In genomic region chr3:83895811-83896210, GRCm38 (mm10) we compare ENCODE assay signal across 12 mouse cellular contexts. TPM values are rescaled to one million over a fixed set of nuclear protein-coding genes. Genes with fewer than 3 reads are reported as not detected.
A peak's percentile ranks its signal among the peaks of the same experiment; 100 is the strongest.
DNase-seq lines count a peak whose midpoint lies in the region; ATAC-seq and TF ChIP-seq lines count a peak whose summit lies in the region.
"Had no signal": no experiment of that assay in that cellular context is flagged by ENCODE, and none has a peak within 500 bp of the region (broad histone marks: within the 10 kb centered on the region; RNA-seq: fewer than 3 reads in every experiment).

No protein-coding gene starts in this region.

- no peak overlapping the region for H3K9ac ChIP-seq in neural tube, embryonic 13.5 days
- no peak overlapping the region for H3K9ac ChIP-seq in neural tube, embryonic 15.5 days (replicated peaks)
- no peak overlapping the region for H3K9ac ChIP-seq in stomach, embryonic 16.5 days (ENCODE audit: low read length)

- no peak overlapping the region for H3K4me3 ChIP-seq in kidney, adult 2 months (ENCODE audit: insufficient read depth, low read depth, low read length)
- H3K4me3 ChIP-seq in neural tube, embryonic 13.5 days = no peak overlapping the region
- H3K4me3 ChIP-seq in neural tube, embryonic 15.5 days (replicated peaks) = no peak overlapping the region
- no peak overlapping the region for H3K4me3 ChIP-seq in bone marrow, adult 2 months (replicated peaks; ENCODE audit: control insufficient read depth, low read depth, low read length)
- no peak overlapping the region for H3K4me3 ChIP-seq in stomach, embryonic 16.5 days (replicated peaks; ENCODE audit: low read length)

- no peaks in the 10 kb centered on the region for H3K4me1 ChIP-seq in kidney, adult 2 months (ENCODE audit: control insufficient read depth, insufficient read depth, low read length)
- no peaks in the 10 kb centered on the region for H3K4me1 ChIP-seq in neural tube, embryonic 13.5 days (replicated peaks)
- H3K4me1 ChIP-seq in neural tube, embryonic 15.5 days = peaks cover 3% of the 10 kb centered on the region; the same call in 1 of the 2 replicates
- no peaks in the 10 kb centered on the region for H3K4me1 ChIP-seq in bone marrow, adult 2 months (ENCODE audit: control insufficient read depth, insufficient read depth, low read length)
- H3K4me1 ChIP-seq in stomach, embryonic 16.5 days (ENCODE audit: control insufficient read depth, insufficient read depth, low read length) = no peaks in the 10 kb centered on the region

- ATAC-seq in neural tube, embryonic 13.5 days (ENCODE audit: low read depth) = peak; percentile 33; the same call in 1 of the 2 replicates
- ATAC-seq in neural tube, embryonic 15.5 days (ENCODE audit: low FRiP score) = no peak
- 0 out of 2 replicates have a peak, but pooled peaks have one; percentile 12 for ATAC-seq in stomach, embryonic 16.5 days (ENCODE audit: insufficient read depth, low FRiP score)

- no peaks in the 10 kb centered on the region for H3K9me3 ChIP-seq in neural tube, embryonic 13.5 days
- H3K9me3 ChIP-seq in neural tube, embryonic 15.5 days (replicated peaks) = no peaks in the 10 kb centered on the region
- H3K9me3 ChIP-seq in stomach, embryonic 16.5 days (replicated peaks; ENCODE audit: control insufficient read depth, low read length) = no peaks in the 10 kb centered on the region

- H3K27ac ChIP-seq in kidney, adult 2 months (ENCODE audit: insufficient read depth, low read depth, low read length) = no peak overlapping the region
- no peak overlapping the region for H3K27ac ChIP-seq in neural tube, embryonic 13.5 days (replicated peaks)
- H3K27ac ChIP-seq in neural tube, embryonic 15.5 days (replicated peaks) = no peak overlapping the region
- no peak overlapping the region for H3K27ac ChIP-seq in bone marrow, adult 2 months (ENCODE audit: control insufficient read depth, insufficient read depth, low read depth, low read length, poor library complexity)
- H3K27ac ChIP-seq in stomach, embryonic 16.5 days (ENCODE audit: low read length) = no peak overlapping the region

- H3K27me3 ChIP-seq in kidney, adult 2 months (replicated peaks; ENCODE audit: control insufficient read depth, insufficient read depth, low read length) = no peaks in the 10 kb centered on the region
- H3K27me3 ChIP-seq in neural tube, embryonic 13.5 days = no peaks in the 10 kb centered on the region
- H3K27me3 ChIP-seq in neural tube, embryonic 15.5 days (replicated peaks) = no peaks in the 10 kb centered on the region
- no peaks in the 10 kb centered on the region for H3K27me3 ChIP-seq in stomach, embryonic 16.5 days (ENCODE audit: control insufficient read depth, insufficient read depth, low read length)

- WGBS in kidney, adult 2 months = 34% methylated on average over 3 of the region's 3 CpGs
- 29% methylated on average over 3 of the region's 3 CpGs for WGBS in neural tube, embryonic 13.5 days
- 39% methylated on average over 3 of the region's 3 CpGs for WGBS in neural tube, embryonic 15.5 days
- 44% methylated on average over 3 of the region's 3 CpGs for WGBS in bone marrow, adult 2 months
- 29% methylated on average over 3 of the region's 3 CpGs for WGBS in stomach, embryonic 16.5 days

- no peaks in the 10 kb centered on the region for H3K36me3 ChIP-seq in kidney, adult 2 months (ENCODE audit: control insufficient read depth, insufficient read depth, low read length)
- peaks cover 65% of the 10 kb centered on the region for H3K36me3 ChIP-seq in neural tube, embryonic 13.5 days
- H3K36me3 ChIP-seq in neural tube, embryonic 15.5 days = peaks cover 36% of the 10 kb centered on the region
- peaks cover 21% of the 10 kb centered on the region for H3K36me3 ChIP-seq in stomach, embryonic 16.5 days (ENCODE audit: control insufficient read depth, insufficient read depth, low read length)

- TF ChIP-seq POLR2A in kidney, adult 2 months (IDR thresholded peaks at IDR 0.05; ENCODE audit: low read depth, low read length) = no peak
- TF ChIP-seq POLR2A in bone marrow, adult 2 months (IDR thresholded peaks at IDR 0.05; ENCODE audit: borderline replicate concordance, control insufficient read depth, low read depth, low read length) = 0 out of 2 replicates have a peak, but pooled peaks have one; percentile 20

- no peak for DNase-seq in kidney, adult 2 months
- no peak for DNase-seq in kidney, postnatal 14 days
- DNase-seq in T-cell, adult 2 months (ENCODE audit: low spot score) = no peak
- DNase-seq in thymus, postnatal 25 days = no peak
- DNase-seq: cerebellum, postnatal 25 days; kidney, adult 8-10 months; right cerebral cortex, postnatal 25 days; thymus, adult 18-20 months had no signal

- H3K4me2 ChIP-seq in neural tube, embryonic 13.5 days = no peak overlapping the region
- no peak overlapping the region for H3K4me2 ChIP-seq in neural tube, embryonic 15.5 days
- no peak overlapping the region for H3K4me2 ChIP-seq in stomach, embryonic 16.5 days (ENCODE audit: low read depth, low read length)

- peak; percentile 28; the same call in 1 of the 2 replicates for TF ChIP-seq CTCF in kidney, adult 2 months (conservative IDR thresholded peaks at IDR 0.05; ENCODE audit: insufficient read depth, insufficient read length, low read depth, low read length)
- peak; percentile 56; the same call in 1 of the 2 replicates for TF ChIP-seq CTCF in bone marrow, adult 2 months (IDR thresholded peaks at IDR 0.05; ENCODE audit: control insufficient read depth, insufficient read depth, low read length)

RNA-seq across cellular contexts. Expression of gene Tlr2, which starts 54.2 kb away (rescaled TPM):
- polyA plus RNA-seq in kidney, adult 2 months (2012; rRNA removed) = 1.9 and 2.1 TPM in 2 replicates
- polyA plus RNA-seq in neural tube, embryonic 13.5 days (2015; fragmentation: Nextera tagmentation; extraction: Ambion mirVana) = 1.3 TPM in 2 replicates
- polyA plus RNA-seq in neural tube, embryonic 15.5 days (2015; fragmentation: Nextera tagmentation; extraction: Ambion mirVana) = 1.3 and 2.1 TPM in 2 replicates
- polyA plus RNA-seq in bone marrow, adult 2 months (2011; ENCODE audit: insufficient read depth, insufficient read length, low replicate concordance, missing spikeins) = 1.9 and 4.6 TPM in 2 replicates
- 5.9 and 6.3 TPM in 2 replicates for polyA plus RNA-seq in stomach, embryonic 16.5 days (2015; fragmentation: Nextera tagmentation; extraction: Ambion mirVana)
